Mouse (Mus musculus) hindbrain, embryonic 15.5 days (tissue): ENCODE results near the gene Col16a1. TPM values are rescaled to one million over a fixed set of nuclear protein-coding genes. Genes with fewer than 3 reads are reported as not detected.
A peak's percentile ranks its signal among the peaks of the same experiment; 100 is the strongest.

Experiments used
- ATAC-seq: fragments of 200-750 bp; cut with Nextera tagmentation; 2 replicates; pipeline ENCODE4 v1.8.0; 2017; ENCODE audit warnings: low read depth, moderate number of reproducible peaks, moderate TSS enrichment; ENCODE audit not compliant: low FRiP score
- H3K27ac ChIP-seq: fragments of 300-500 bp; sonication (generic); replicated peaks from 2 replicates; pipeline ENCODE4 v1.5.1; 2015; ENCODE audit warnings: mild to moderate bottlenecking, inconsistent platforms
- H3K27me3 ChIP-seq: fragments of 300-500 bp; sonication (generic); 2 replicates; pipeline ENCODE4 v1.6.1; 2015; ENCODE audit warnings: control low read depth, inconsistent platforms
- H3K36me3 ChIP-seq: fragments of 300-500 bp; sonication (generic); 2 replicates; pipeline ENCODE4 v1.6.1; 2015; ENCODE audit warnings: control low read depth, inconsistent platforms
- H3K4me1 ChIP-seq: fragments of 300-500 bp; sonication (generic); replicated peaks from 2 replicates; pipeline ENCODE4 v1.6.1; 2015; ENCODE audit warnings: control low read depth, inconsistent platforms
- H3K4me2 ChIP-seq: fragments of 300-500 bp; sonication (generic); 2 replicates; pipeline ENCODE4 v1.6.1; 2015; ENCODE audit warnings: moderate library complexity, mild to moderate bottlenecking, inconsistent platforms
- H3K4me3 ChIP-seq: fragments of 300-500 bp; sonication (generic); 2 replicates; pipeline ENCODE4 v1.5.1; 2015; ENCODE audit warnings: mild to moderate bottlenecking, inconsistent platforms
- H3K9ac ChIP-seq: fragments of 300-500 bp; sonication (generic); 2 replicates; pipeline ENCODE4 v1.6.1; 2015; ENCODE audit warnings: inconsistent platforms
- H3K9me3 ChIP-seq: fragments of 300-500 bp; sonication (generic); 2 replicates; pipeline ENCODE4 v1.6.1; 2016; ENCODE audit warnings: control low read depth, inconsistent platforms
- WGBS: fragments of 180-500 bp; shearing (Covaris S2); methylation state at CpG from one replicate; pipeline ENCODE4 v1.1.7; 2015; 5-methylcytosine and 5-hydroxymethylcytosine counted together
- polyA plus RNA-seq: library from polyadenylated mRNA; unstranded; fragments of >200 nt; fragmentation: Nextera tagmentation; extraction: Ambion mirVana; gene quantifications from 2 replicates; pipeline ENCODE4 v1.2.1, GENCODE M21; 2015

Col16a1 gene
- polyA plus RNA-seq, 1 experiment from 2014 or later, result 13.4 TPM

GRCm38 (mm10) chr4:130022952-130023351 lies 24.7 kb upstream of the Col16a1 start:
- no peak overlapping the region for H3K4me2 ChIP-seq
- H3K36me3 ChIP-seq, result 0 out of 2 replicates have a peak, but pooled peaks cover 3% of the 10 kb centered on the region
- peaks cover 7% of the 10 kb centered on the region for H3K4me1 ChIP-seq
- no peak for ATAC-seq
- no peak overlapping the region for H3K4me3 ChIP-seq
- no peaks in the 10 kb centered on the region for H3K9me3 ChIP-seq
- no peaks in the 10 kb centered on the region for H3K27me3 ChIP-seq
- WGBS, result 90% methylated on average over 8 of the region's 8 CpGs
- no peak overlapping the region for H3K9ac ChIP-seq
- H3K27ac ChIP-seq, result no peak overlapping the region

- H3K27me3 ChIP-seq, result no peaks in the 10 kb centered on the region
- no peak overlapping the region for H3K4me3 ChIP-seq
- peaks cover 9% of the 10 kb centered on the region for H3K4me1 ChIP-seq
- H3K9ac ChIP-seq, result no peak overlapping the region
- ATAC-seq, result no peak
- no peaks in the 10 kb centered on the region for H3K9me3 ChIP-seq
- 78% methylated on average over 10 of the region's 10 CpGs for WGBS
- H3K36me3 ChIP-seq, result 0 out of 2 replicates have a peak, but pooled peaks cover 3% of the 10 kb centered on the region
- no peak overlapping the region for H3K27ac ChIP-seq
- H3K4me2 ChIP-seq, result no peak overlapping the region
Measured at GRCm38 (mm10) chr4:130023511-130024231, 24.0 kb upstream of the Col16a1 start.

GRCm38 (mm10) chr4:130025544-130025943 lies 22.1 kb upstream of the Col16a1 start:
- Histone ChIP-seq H3K4me1 (peaks cover 9% of the 10 kb centered on the region), H3K4me3 (no peak overlapping the region), H3K36me3 (no peaks in the 10 kb centered on the region), H3K9ac (no peak overlapping the region), H3K4me2 (no peak overlapping the region), H3K9me3 (no peaks in the 10 kb centered on the region), H3K27me3 (no peaks in the 10 kb centered on the region), H3K27ac (no peak overlapping the region)
- ATAC-seq, result no peak
- 51% methylated on average over 8 of the region's 8 CpGs for WGBS

- WGBS, result 88% methylated on average over 2 of the region's 2 CpGs
- no peak for ATAC-seq
Measured at GRCm38 (mm10) chr4:130031146-130031545, 16.5 kb upstream of the Col16a1 start.

GRCm38 (mm10) chr4:130033496-130033895 lies 14.1 kb upstream of the Col16a1 start:
- WGBS, result 32% methylated on average over 7 of the region's 7 CpGs
- Histone ChIP-seq H3K4me1 (peaks cover 37% of the 10 kb centered on the region), H3K27me3 (no peaks in the 10 kb centered on the region), H3K4me2 (no peak overlapping the region), H3K27ac (0 out of 2 replicates have a peak overlapping the region, but pooled peaks have one; percentile 55), H3K36me3 (no peaks in the 10 kb centered on the region), H3K9me3 (no peaks in the 10 kb centered on the region), H3K9ac (no peak overlapping the region), H3K4me3 (no peak overlapping the region)
- 0 out of 2 replicates have a peak, but pooled peaks have one; percentile 9 for ATAC-seq

More at GRCm38 (mm10) chr4:130031146-130031545, 16.5 kb upstream of the Col16a1 start:
- no peaks in the 10 kb centered on the region for H3K9me3 ChIP-seq
- H3K36me3 ChIP-seq, result no peaks in the 10 kb centered on the region
- H3K4me3 ChIP-seq, result no peak overlapping the region
- no peak overlapping the region for H3K4me2 ChIP-seq
- H3K27me3 ChIP-seq, result no peaks in the 10 kb centered on the region
- H3K9ac ChIP-seq, result no peak overlapping the region
- no peak overlapping the region for H3K27ac ChIP-seq
- H3K4me1 ChIP-seq, result peaks cover 33% of the 10 kb centered on the region

- ATAC-seq, result 0 out of 2 replicates have a peak, but pooled peaks have one; percentile 10
- Histone ChIP-seq H3K27me3 (no peaks in the 10 kb centered on the region), H3K9me3 (no peaks in the 10 kb centered on the region), H3K9ac (no peak overlapping the region), H3K4me2 (no peak overlapping the region), H3K27ac (no peak overlapping the region), H3K4me1 (peaks cover 43% of the 10 kb centered on the region), H3K36me3 (no peaks in the 10 kb centered on the region), H3K4me3 (no peak overlapping the region)
- 5% methylated on average over 8 of the region's 8 CpGs for WGBS
Measured at GRCm38 (mm10) chr4:130036112-130036511, 11.5 kb upstream of the Col16a1 start.

GRCm38 (mm10) chr4:130036573-130037401 lies 10.9 kb upstream of the Col16a1 start:
- H3K9ac ChIP-seq, result no peak overlapping the region
- no peak overlapping the region for H3K27ac ChIP-seq
- no peak overlapping the region for H3K4me2 ChIP-seq
- H3K36me3 ChIP-seq, result no peaks in the 10 kb centered on the region
- peaks cover 43% of the 10 kb centered on the region for H3K4me1 ChIP-seq
- no peaks in the 10 kb centered on the region for H3K27me3 ChIP-seq
- H3K9me3 ChIP-seq, result no peaks in the 10 kb centered on the region
- ATAC-seq, result peak; percentile 63; the same call in 1 of the 2 replicates
- no peak overlapping the region for H3K4me3 ChIP-seq
- 16% methylated on average over 23 of the region's 23 CpGs for WGBS

GRCm38 (mm10) chr4:130039351-130039750 lies 8.3 kb upstream of the Col16a1 start:
- no peak for ATAC-seq
- no peak overlapping the region for H3K4me2 ChIP-seq
- H3K9ac ChIP-seq, result no peak overlapping the region
- WGBS, result 30% methylated on average over 5 of the region's 5 CpGs
- no peaks in the 10 kb centered on the region for H3K9me3 ChIP-seq
- H3K27me3 ChIP-seq, result no peaks in the 10 kb centered on the region
- no peak overlapping the region for H3K4me3 ChIP-seq
- peaks cover 38% of the 10 kb centered on the region for H3K4me1 ChIP-seq
- H3K36me3 ChIP-seq, result no peaks in the 10 kb centered on the region
- H3K27ac ChIP-seq, result no peak overlapping the region

- 86% methylated on average over 11 of the region's 11 CpGs for WGBS
- peaks cover 35% of the 10 kb centered on the region for H3K4me1 ChIP-seq
- H3K9me3 ChIP-seq, result no peaks in the 10 kb centered on the region
- no peak overlapping the region for H3K4me3 ChIP-seq
- H3K9ac ChIP-seq, result no peak overlapping the region
- H3K36me3 ChIP-seq, result no peaks in the 10 kb centered on the region
- ATAC-seq, result no peak
- H3K4me2 ChIP-seq, result no peak overlapping the region
- H3K27me3 ChIP-seq, result no peaks in the 10 kb centered on the region
- H3K27ac ChIP-seq, result no peak overlapping the region
Measured at GRCm38 (mm10) chr4:130041076-130041475, 6.6 kb upstream of the Col16a1 start.

- H3K27me3 ChIP-seq, result no peaks in the 10 kb centered on the region
- WGBS, result 44% methylated on average over 9 of the region's 9 CpGs
Measured at GRCm38 (mm10) chr4:130044211-130044610, 3.4 kb upstream of the Col16a1 start.

GRCm38 (mm10) chr4:130045609-130046008 lies 2.0 kb upstream of the Col16a1 start:
- Histone ChIP-seq H3K4me1 (peaks cover 49% of the 10 kb centered on the region), H3K27me3 (no peaks in the 10 kb centered on the region), H3K27ac (0 out of 2 replicates have a peak overlapping the region, but pooled peaks have one; percentile 17), H3K9me3 (no peaks in the 10 kb centered on the region), H3K36me3 (no peaks in the 10 kb centered on the region), H3K4me2 (no peak overlapping the region), H3K4me3 (no peak overlapping the region), H3K9ac (no peak overlapping the region)
- no peak for ATAC-seq
- WGBS, result 30% methylated on average over 14 of the region's 14 CpGs

More at GRCm38 (mm10) chr4:130044211-130044610, 3.4 kb upstream of the Col16a1 start:
- Histone ChIP-seq H3K9me3 (no peaks in the 10 kb centered on the region), H3K36me3 (no peaks in the 10 kb centered on the region), H3K4me3 (no peak overlapping the region), H3K27ac (no peak overlapping the region), H3K9ac (no peak overlapping the region), H3K4me1 (peaks cover 48% of the 10 kb centered on the region), H3K4me2 (no peak overlapping the region)
- no peak for ATAC-seq

- H3K9ac ChIP-seq, result no peak overlapping the region
- no peaks in the 10 kb centered on the region for H3K27me3 ChIP-seq
- peak; percentile 17; the same call in 1 of the 2 replicates for ATAC-seq
- peaks cover 54% of the 10 kb centered on the region for H3K4me1 ChIP-seq
- H3K9me3 ChIP-seq, result no peaks in the 10 kb centered on the region
- H3K36me3 ChIP-seq, result no peaks in the 10 kb centered on the region
- WGBS, result 45% methylated on average over 4 of the region's 4 CpGs
- peak overlapping the region; percentile 64; the same call in 1 of the 2 replicates for H3K27ac ChIP-seq
- H3K4me3 ChIP-seq, result peak overlapping the region; percentile 33
- peak overlapping the region; percentile 64 for H3K4me2 ChIP-seq
Measured at GRCm38 (mm10) chr4:130048203-130048479, 501 bp downstream of the Col16a1 start.
